Mouse (Mus musculus): ENCODE data around the gene Kif6. TPM values are rescaled to one million over a fixed set of nuclear protein-coding genes. Genes with fewer than 3 reads are reported as not detected.

The Kif6 gene
- polyA plus RNA-seq, 1 experiment = not detected

- WGBS = under 1% methylated on average over 26 of the region's 26 CpGs
These were observed 310 bp downstream of the Kif6 start for GRCm38 (mm10) chr17:49615241-49615651.

GRCm38 (mm10) chr17:49624572-49624971, 9.6 kb downstream of the Kif6 start:
- Histone ChIP-seq H3K4me3 (replicated peaks; ENCODE audit: control insufficient read depth, low read depth, low read length) (no peak overlapping the region), H3K4me1 (ENCODE audit: control insufficient read depth, insufficient read depth, low read length) (no peaks in the 10 kb centered on the region), H3K27ac (ENCODE audit: control insufficient read depth, insufficient read depth, low read depth, low read length, poor library complexity) (no peak overlapping the region)
- 76% methylated on average over 9 of the region's 9 CpGs for WGBS
- TF ChIP-seq POLR2A (IDR thresholded peaks at IDR 0.05; ENCODE audit: borderline replicate concordance, control insufficient read depth, low read depth, low read length) (no peak), CTCF (IDR thresholded peaks at IDR 0.05; ENCODE audit: control insufficient read depth, insufficient read depth, low read length) (no peak)

More at GRCm38 (mm10) chr17:49615241-49615651, 310 bp downstream of the Kif6 start:
- TF ChIP-seq CTCF (IDR thresholded peaks at IDR 0.05; ENCODE audit: control insufficient read depth, insufficient read depth, low read length) (no peak), POLR2A (IDR thresholded peaks at IDR 0.05; ENCODE audit: borderline replicate concordance, control insufficient read depth, low read depth, low read length) (no peak)
- Histone ChIP-seq H3K4me1 (ENCODE audit: control insufficient read depth, insufficient read depth, low read length) (no peaks in the 10 kb centered on the region), H3K4me3 (replicated peaks; ENCODE audit: control insufficient read depth, low read depth, low read length) (no peak overlapping the region), H3K27ac (ENCODE audit: control insufficient read depth, insufficient read depth, low read depth, low read length, poor library complexity) (no peak overlapping the region)

DNA sequence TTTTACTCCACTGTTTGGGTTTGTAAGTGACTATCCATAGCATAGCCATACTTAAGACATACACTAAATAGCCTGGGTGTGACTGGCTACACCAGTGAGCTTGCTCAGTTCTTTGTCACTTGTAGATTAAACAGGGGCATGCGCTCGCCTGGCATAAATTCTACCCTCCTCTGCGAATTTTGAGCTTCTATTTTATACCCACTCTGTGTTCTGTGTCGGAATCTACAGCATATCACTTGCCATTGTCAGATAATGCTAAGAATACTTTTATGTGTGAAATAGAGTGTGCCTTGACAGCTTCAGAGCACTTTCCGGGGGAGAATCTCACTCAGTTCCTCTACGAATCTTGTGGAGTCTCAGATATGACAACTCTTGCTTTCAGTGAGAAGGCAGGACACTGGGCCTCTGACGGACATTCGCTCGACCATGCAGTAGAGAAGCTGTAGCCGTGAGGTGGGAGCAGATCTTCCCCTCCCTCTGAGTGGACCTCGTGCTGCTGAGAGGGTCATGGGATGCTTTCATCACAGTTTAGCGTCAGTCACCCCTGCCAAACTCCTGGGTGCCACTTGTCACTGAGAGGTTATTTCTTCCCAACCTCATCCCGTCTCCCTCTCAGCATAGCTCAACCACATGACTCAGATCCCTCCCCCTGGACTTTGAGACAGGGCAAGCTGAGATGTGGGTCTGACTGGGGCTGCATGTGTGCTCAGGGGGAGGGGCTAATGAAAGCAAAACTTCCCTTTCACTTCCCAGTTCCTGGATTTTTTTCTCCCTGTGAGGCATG, 12.3 kb downstream of the Kif6 start:
- WGBS = 77% methylated on average over 13 of the region's 13 CpGs
- TF ChIP-seq POLR2A (IDR thresholded peaks at IDR 0.05; ENCODE audit: borderline replicate concordance, control insufficient read depth, low read depth, low read length) = no peak
- TF ChIP-seq CTCF (IDR thresholded peaks at IDR 0.05; ENCODE audit: control insufficient read depth, insufficient read depth, low read length) = no peak
- H3K27ac ChIP-seq (ENCODE audit: control insufficient read depth, insufficient read depth, low read depth, low read length, poor library complexity) = no peak overlapping the region
- no peak overlapping the region for H3K4me3 ChIP-seq (replicated peaks; ENCODE audit: control insufficient read depth, low read depth, low read length)
- H3K4me1 ChIP-seq (ENCODE audit: control insufficient read depth, insufficient read depth, low read length) = no peaks in the 10 kb centered on the region

DNA sequence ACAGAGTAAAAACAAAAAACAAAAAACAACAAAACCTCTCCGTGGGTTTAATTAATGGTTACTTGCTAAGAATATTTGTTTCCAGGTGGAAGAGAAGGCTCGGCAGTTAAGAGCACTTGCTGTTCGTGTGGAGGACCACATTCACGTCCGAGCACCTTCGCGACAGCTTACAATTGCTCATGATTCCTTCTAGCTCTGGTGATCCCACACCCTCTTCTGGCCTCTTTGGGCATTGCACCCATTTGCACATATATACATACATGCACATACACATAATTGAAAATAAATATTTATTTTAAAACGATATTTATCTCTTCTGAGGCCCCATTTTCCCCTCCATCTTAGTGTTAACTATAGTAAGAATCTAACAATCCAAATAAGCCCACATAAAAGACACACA, 13.9 kb downstream of the Kif6 start:
- no peak overlapping the region for H3K4me3 ChIP-seq (replicated peaks; ENCODE audit: control insufficient read depth, low read depth, low read length)

DNA sequence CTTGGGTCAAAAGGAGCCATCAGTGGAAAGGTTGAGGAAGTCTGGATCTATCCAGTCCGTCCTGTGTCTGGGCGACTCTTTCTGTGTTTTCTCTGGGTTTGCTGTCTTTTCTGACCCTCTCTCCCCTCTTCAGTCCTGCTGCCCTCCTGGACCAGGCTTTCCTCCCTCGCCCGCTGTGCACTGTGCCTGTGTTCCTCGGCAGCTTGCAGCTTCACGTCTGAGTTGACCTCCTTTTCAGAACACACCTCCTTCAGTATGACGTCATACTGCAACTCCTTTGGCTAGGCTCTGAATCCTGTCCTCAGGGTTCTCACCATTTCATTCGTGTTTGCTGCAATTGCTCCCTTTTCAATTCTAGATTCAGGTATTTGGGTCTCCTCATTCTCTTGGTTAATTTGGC, 18.1 kb downstream of the Kif6 start:
- TF ChIP-seq POLR2A (IDR thresholded peaks at IDR 0.05; ENCODE audit: borderline replicate concordance, control insufficient read depth, low read depth, low read length) = no peak
- no peak for TF ChIP-seq CTCF (IDR thresholded peaks at IDR 0.05; ENCODE audit: control insufficient read depth, insufficient read depth, low read length)
- WGBS = 56% methylated on average over 8 of the region's 8 CpGs

More for the DNA sequence above, 13.9 kb downstream of the Kif6 start:
- WGBS = 83% methylated on average over 8 of the region's 8 CpGs
- TF ChIP-seq CTCF (IDR thresholded peaks at IDR 0.05; ENCODE audit: control insufficient read depth, insufficient read depth, low read length) = no peak
- TF ChIP-seq POLR2A (IDR thresholded peaks at IDR 0.05; ENCODE audit: borderline replicate concordance, control insufficient read depth, low read depth, low read length) = no peak
- Histone ChIP-seq H3K4me1 (ENCODE audit: control insufficient read depth, insufficient read depth, low read length) (no peaks in the 10 kb centered on the region), H3K27ac (ENCODE audit: control insufficient read depth, insufficient read depth, low read depth, low read length, poor library complexity) (no peak overlapping the region)

DNA sequence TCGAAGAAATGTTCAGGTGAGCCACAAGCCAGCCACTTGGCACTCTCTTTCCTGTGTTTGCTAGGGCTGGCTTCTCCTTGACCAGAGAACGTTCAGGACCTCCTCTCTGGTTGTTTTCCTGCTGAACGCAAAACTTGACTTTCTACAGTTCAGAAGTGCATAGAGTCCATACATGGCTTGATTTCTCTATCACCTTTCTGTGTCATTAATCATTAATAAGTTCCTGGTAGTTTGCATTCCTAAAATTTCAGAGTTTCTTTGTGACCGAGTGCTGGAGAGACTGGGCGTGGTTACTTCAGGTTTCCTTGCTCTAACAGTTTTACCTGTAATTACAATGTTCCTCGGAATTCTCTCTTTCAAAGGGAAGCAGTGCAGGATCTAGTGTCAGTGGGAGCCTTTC, 27.0 kb downstream of the Kif6 start:
- H3K4me1 ChIP-seq (ENCODE audit: control insufficient read depth, insufficient read depth, low read length) = no peaks in the 10 kb centered on the region; the same call in 1 of the 2 replicates
- H3K4me3 ChIP-seq (replicated peaks; ENCODE audit: control insufficient read depth, low read depth, low read length) = no peak overlapping the region
- WGBS = 80% methylated on average over 6 of the region's 6 CpGs
- no peak overlapping the region for H3K27ac ChIP-seq (ENCODE audit: control insufficient read depth, insufficient read depth, low read depth, low read length, poor library complexity)
- TF ChIP-seq CTCF (IDR thresholded peaks at IDR 0.05; ENCODE audit: control insufficient read depth, insufficient read depth, low read length) (no peak), POLR2A (IDR thresholded peaks at IDR 0.05; ENCODE audit: borderline replicate concordance, control insufficient read depth, low read depth, low read length) (no peak)

More for the DNA sequence above, 18.1 kb downstream of the Kif6 start:
- no peaks in the 10 kb centered on the region for H3K4me1 ChIP-seq (ENCODE audit: control insufficient read depth, insufficient read depth, low read length)
- H3K27ac ChIP-seq (ENCODE audit: control insufficient read depth, insufficient read depth, low read depth, low read length, poor library complexity) = no peak overlapping the region
- no peak overlapping the region for H3K4me3 ChIP-seq (replicated peaks; ENCODE audit: control insufficient read depth, low read depth, low read length)

- no peaks in the 10 kb centered on the region; the same call in 1 of the 2 replicates for H3K4me1 ChIP-seq (ENCODE audit: control insufficient read depth, insufficient read depth, low read length)
- 79% methylated on average over 8 of the region's 8 CpGs for WGBS
- no peak overlapping the region for H3K4me3 ChIP-seq (replicated peaks; ENCODE audit: control insufficient read depth, low read depth, low read length)
- no peak overlapping the region for H3K27ac ChIP-seq (ENCODE audit: control insufficient read depth, insufficient read depth, low read depth, low read length, poor library complexity)
- no peak for TF ChIP-seq POLR2A (IDR thresholded peaks at IDR 0.05; ENCODE audit: borderline replicate concordance, control insufficient read depth, low read depth, low read length)
- TF ChIP-seq CTCF (IDR thresholded peaks at IDR 0.05; ENCODE audit: control insufficient read depth, insufficient read depth, low read length) = no peak
These were observed 27.4 kb downstream of the Kif6 start for GRCm38 (mm10) chr17:49642336-49642735.

DNA sequence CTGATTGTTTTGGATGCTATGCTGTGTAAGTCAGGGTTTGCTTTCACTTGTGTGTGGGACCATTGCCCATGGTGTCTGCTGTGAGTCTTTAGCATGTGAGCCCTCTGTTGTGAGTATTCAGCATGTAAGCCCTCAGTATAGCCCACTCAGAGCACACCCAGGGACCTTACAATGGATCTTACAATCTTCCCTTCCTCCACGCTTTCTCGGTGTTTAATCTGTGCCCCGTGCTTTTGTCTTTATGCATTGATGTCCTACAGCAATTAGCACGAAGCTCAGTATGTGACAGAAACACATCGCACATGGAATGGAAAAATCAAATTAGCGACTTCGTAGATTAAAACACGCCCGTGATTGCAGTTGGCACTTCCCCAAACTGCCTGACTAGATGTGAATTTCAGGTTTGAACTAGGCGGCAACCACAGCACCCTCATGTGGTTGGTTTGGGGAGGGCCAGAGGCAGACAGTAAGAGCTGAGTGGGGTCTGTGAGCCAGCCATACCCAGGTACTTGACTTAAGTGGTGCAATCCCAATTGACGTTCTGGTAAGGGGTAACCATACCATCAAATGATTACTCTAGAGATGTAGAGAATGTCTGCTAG, 28.1 kb downstream of the Kif6 start:
- Histone ChIP-seq H3K4me3 (replicated peaks; ENCODE audit: control insufficient read depth, low read depth, low read length) (no peak overlapping the region), H3K27ac (ENCODE audit: control insufficient read depth, insufficient read depth, low read depth, low read length, poor library complexity) (no peak overlapping the region), H3K4me1 (ENCODE audit: control insufficient read depth, insufficient read depth, low read length) (no peaks in the 10 kb centered on the region; the same call in 1 of the 2 replicates)
- 80% methylated on average over 11 of the region's 11 CpGs for WGBS
- TF ChIP-seq CTCF (IDR thresholded peaks at IDR 0.05; ENCODE audit: control insufficient read depth, insufficient read depth, low read length) = no peak
- TF ChIP-seq POLR2A (IDR thresholded peaks at IDR 0.05; ENCODE audit: borderline replicate concordance, control insufficient read depth, low read depth, low read length) = no peak

All from bone marrow, adult 2 months (tissue).